Mouse (Mus musculus): Measurements from ENCODE around the gene Slc25a11. TPM values are rescaled to one million over a fixed set of nuclear protein-coding genes. Genes with fewer than 3 reads are reported as not detected.

The Slc25a11 gene
- polyA plus RNA-seq, 1 experiment from 2014 or later = 174 TPM

GRCm38 (mm10) chr11:70654198-70654922 is 7.1 kb upstream of the Slc25a11 start, which contains the start of gene Pfn1:
Gene Pfn1, minus strand, starts transcription at chr11:70654644.
- no peaks in the 10 kb centered on the region for H3K9me3 ChIP-seq (ENCODE audit: control insufficient read depth, low read length)
- no peaks in the 10 kb centered on the region for H3K27me3 ChIP-seq (replicated peaks; ENCODE audit: control insufficient read depth, insufficient read depth, low read length)
- H3K4me2 ChIP-seq (ENCODE audit: low read length) = peak within 1 kb of the TSS; percentile 98
- H3K4me3 ChIP-seq (replicated peaks; ENCODE audit: low read length) = peak within 1 kb of the TSS; percentile 100
- peak within 1 kb of the TSS; percentile 95 for H3K27ac ChIP-seq (ENCODE audit: low read length)
- peaks cover 20% of the 10 kb centered on the region for H3K36me3 ChIP-seq (ENCODE audit: control insufficient read depth, insufficient read depth)
- under 1% methylated on average over 59 of the region's 61 CpGs for WGBS
- H3K4me1 ChIP-seq (replicated peaks; ENCODE audit: control insufficient read depth, insufficient read depth, low read length) = peaks cover 32% of the 10 kb centered on the region
- ATAC-seq = peak; percentile 72
- peak within 1 kb of the TSS; percentile 96 for H3K9ac ChIP-seq (replicated peaks; ENCODE audit: low read depth, low read length)

DNA sequence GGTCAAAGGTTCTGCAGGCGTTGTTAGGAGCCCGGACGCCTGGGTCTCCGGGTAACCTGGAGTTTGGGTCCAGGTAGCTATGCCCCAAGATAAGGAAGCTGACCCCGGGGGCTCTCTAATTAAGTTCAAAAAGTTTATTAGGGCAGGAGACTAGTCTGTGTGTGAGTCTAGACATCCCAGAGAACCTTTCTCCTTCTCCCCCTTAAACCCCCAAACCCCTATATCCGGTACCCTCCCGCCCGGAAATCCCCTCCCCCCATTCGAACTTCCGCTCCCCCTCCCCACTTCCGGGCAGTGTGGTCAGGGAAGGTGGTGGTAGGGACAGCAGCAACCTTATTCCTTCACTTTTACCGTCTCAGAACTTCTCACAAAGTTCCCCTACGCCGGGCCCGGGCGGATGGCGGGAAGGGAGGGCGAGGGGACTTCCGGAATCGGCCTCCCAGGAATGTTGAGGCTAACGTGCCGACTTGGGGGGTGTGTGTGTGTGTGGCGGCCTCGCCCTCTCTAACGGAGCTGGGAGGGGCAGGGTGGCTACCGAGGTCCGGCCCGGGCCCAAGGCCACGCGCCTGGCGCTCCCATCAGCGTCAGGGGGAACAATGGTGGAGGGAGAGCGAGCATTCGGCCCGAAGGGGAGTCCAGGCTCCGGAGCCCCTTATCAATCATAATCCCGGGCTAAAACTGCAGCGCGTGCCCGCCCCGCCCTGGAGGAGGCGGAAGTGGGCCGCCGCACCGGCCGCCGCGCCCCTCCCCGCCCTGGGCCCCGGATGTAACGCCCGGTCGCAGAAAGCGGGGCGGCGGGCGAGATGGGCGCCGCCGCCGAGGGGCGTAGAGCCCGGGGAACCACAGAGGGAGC is 6.3 kb upstream of the Slc25a11 start:
- H3K9me3 ChIP-seq (ENCODE audit: control insufficient read depth, low read length) = no peaks in the 10 kb centered on the region
- H3K9ac ChIP-seq (replicated peaks; ENCODE audit: low read depth, low read length) = peak overlapping the region; percentile 96
- peaks cover 40% of the 10 kb centered on the region for H3K4me1 ChIP-seq (replicated peaks; ENCODE audit: control insufficient read depth, insufficient read depth, low read length)
- H3K4me2 ChIP-seq (ENCODE audit: low read length) = peak overlapping the region; percentile 98
- H3K36me3 ChIP-seq (ENCODE audit: control insufficient read depth, insufficient read depth) = peaks cover 23% of the 10 kb centered on the region
- peak overlapping the region; percentile 100 for H3K4me3 ChIP-seq (replicated peaks; ENCODE audit: low read length)
- peak overlapping the region; percentile 95 for H3K27ac ChIP-seq (ENCODE audit: low read length)
- H3K27me3 ChIP-seq (replicated peaks; ENCODE audit: control insufficient read depth, insufficient read depth, low read length) = no peaks in the 10 kb centered on the region
- ATAC-seq = peak; percentile 66
- WGBS = under 1% methylated on average over 48 of the region's 63 CpGs

DNA sequence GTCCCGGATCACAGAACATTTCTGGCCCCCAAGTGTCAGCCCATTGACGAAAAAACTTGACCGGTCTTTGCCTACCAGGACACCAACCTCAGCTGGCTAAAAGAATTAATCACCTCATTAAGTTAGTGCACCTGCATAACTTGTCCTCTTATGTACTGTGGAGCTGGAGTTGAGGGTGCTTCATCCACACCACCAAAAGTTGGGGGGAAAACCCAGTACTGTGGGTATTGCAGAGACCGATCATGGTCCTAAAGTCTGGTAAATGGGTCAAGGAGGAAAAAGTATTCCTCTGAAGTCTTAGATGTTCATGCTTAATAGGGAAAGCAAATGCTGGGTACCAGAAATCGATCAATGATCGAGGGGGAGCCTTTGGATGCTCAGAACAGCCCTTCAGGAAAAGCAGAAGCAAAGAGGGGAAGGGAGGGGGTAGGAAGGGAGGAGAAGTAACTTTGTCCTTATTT is 5.6 kb upstream of the Slc25a11 start:
- peak overlapping the region; percentile 100 for H3K4me3 ChIP-seq (replicated peaks; ENCODE audit: low read length)
- H3K4me2 ChIP-seq (ENCODE audit: low read length) = peak overlapping the region; percentile 98
- H3K36me3 ChIP-seq (ENCODE audit: control insufficient read depth, insufficient read depth) = peaks cover 23% of the 10 kb centered on the region
- peak overlapping the region; percentile 95; the same call in 1 of the 2 replicates for H3K27ac ChIP-seq (ENCODE audit: low read length)
- ATAC-seq = no peak
- H3K9me3 ChIP-seq (ENCODE audit: control insufficient read depth, low read length) = no peaks in the 10 kb centered on the region
- peaks cover 47% of the 10 kb centered on the region for H3K4me1 ChIP-seq (replicated peaks; ENCODE audit: control insufficient read depth, insufficient read depth, low read length)
- H3K27me3 ChIP-seq (replicated peaks; ENCODE audit: control insufficient read depth, insufficient read depth, low read length) = no peaks in the 10 kb centered on the region
- WGBS = 65% methylated on average over 6 of the region's 6 CpGs
- peak overlapping the region; percentile 96 for H3K9ac ChIP-seq (replicated peaks; ENCODE audit: low read depth, low read length)

DNA sequence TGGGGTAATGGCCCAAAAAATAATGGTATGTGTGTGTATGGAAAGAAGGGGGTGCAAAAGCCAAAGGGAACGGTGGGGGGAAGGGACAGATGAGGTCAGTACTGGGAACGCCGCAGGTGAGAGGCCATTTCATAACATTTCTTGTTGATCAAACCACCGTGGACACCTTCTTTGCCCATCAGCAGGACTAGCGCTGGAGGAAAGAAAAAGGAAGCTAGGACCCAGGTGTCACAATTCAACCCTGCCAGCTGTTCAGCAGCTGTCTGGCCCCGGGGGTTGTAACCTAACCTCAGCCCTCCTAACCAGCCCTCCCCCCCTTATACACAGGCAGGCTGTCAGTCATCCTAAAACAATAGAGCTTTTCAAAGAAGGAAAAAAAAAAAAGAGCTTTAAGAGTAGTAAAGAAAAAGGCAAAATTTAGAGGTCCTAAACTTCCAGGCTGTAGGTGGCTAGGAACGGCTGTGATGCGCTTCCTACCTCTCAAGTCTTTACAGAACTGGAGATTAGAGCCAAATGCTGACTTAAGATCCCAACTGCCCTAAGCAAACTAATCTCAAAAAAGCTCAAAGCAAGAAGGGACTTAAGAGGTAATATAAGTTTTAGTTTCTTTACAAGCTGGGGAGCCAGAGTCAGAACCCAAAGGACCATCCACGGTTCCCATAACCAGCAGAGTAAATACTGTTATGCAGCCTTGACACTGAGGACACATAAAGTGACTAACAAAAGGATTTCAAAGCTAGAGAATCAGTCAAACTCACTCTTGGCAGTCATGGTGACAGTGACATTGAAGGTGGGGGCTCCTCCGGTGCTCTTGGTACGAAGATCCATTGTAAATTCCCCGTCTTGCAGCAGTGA is 5.0 kb upstream of the Slc25a11 start:
- Histone ChIP-seq H3K9me3 (ENCODE audit: control insufficient read depth, low read length) (no peaks in the 10 kb centered on the region), H3K4me2 (ENCODE audit: low read length) (peak overlapping the region; percentile 98), H3K27ac (ENCODE audit: low read length) (no peak overlapping the region), H3K4me1 (replicated peaks; ENCODE audit: control insufficient read depth, insufficient read depth, low read length) (peaks cover 49% of the 10 kb centered on the region), H3K4me3 (replicated peaks; ENCODE audit: low read length) (peak overlapping the region; percentile 100), H3K36me3 (ENCODE audit: control insufficient read depth, insufficient read depth) (peaks cover 23% of the 10 kb centered on the region), H3K27me3 (replicated peaks; ENCODE audit: control insufficient read depth, insufficient read depth, low read length) (no peaks in the 10 kb centered on the region), H3K9ac (replicated peaks; ENCODE audit: low read depth, low read length) (no peak overlapping the region)
- no peak for ATAC-seq
- 63% methylated on average over 12 of the region's 12 CpGs for WGBS

- no peak for ATAC-seq
- peaks cover 23% of the 10 kb centered on the region for H3K36me3 ChIP-seq (ENCODE audit: control insufficient read depth, insufficient read depth)
- WGBS = 82% methylated on average over 2 of the region's 2 CpGs
- peaks cover 49% of the 10 kb centered on the region for H3K4me1 ChIP-seq (replicated peaks; ENCODE audit: control insufficient read depth, insufficient read depth, low read length)
- H3K4me2 ChIP-seq (ENCODE audit: low read length) = no peak overlapping the region
- no peaks in the 10 kb centered on the region for H3K9me3 ChIP-seq (ENCODE audit: control insufficient read depth, low read length)
- no peak overlapping the region for H3K4me3 ChIP-seq (replicated peaks; ENCODE audit: low read length)
- no peak overlapping the region for H3K9ac ChIP-seq (replicated peaks; ENCODE audit: low read depth, low read length)
- no peaks in the 10 kb centered on the region for H3K27me3 ChIP-seq (replicated peaks; ENCODE audit: control insufficient read depth, insufficient read depth, low read length)
- H3K27ac ChIP-seq (ENCODE audit: low read length) = no peak overlapping the region
Measured at GRCm38 (mm10) chr11:70651391-70651790, 4.1 kb upstream of the Slc25a11 start.

DNA sequence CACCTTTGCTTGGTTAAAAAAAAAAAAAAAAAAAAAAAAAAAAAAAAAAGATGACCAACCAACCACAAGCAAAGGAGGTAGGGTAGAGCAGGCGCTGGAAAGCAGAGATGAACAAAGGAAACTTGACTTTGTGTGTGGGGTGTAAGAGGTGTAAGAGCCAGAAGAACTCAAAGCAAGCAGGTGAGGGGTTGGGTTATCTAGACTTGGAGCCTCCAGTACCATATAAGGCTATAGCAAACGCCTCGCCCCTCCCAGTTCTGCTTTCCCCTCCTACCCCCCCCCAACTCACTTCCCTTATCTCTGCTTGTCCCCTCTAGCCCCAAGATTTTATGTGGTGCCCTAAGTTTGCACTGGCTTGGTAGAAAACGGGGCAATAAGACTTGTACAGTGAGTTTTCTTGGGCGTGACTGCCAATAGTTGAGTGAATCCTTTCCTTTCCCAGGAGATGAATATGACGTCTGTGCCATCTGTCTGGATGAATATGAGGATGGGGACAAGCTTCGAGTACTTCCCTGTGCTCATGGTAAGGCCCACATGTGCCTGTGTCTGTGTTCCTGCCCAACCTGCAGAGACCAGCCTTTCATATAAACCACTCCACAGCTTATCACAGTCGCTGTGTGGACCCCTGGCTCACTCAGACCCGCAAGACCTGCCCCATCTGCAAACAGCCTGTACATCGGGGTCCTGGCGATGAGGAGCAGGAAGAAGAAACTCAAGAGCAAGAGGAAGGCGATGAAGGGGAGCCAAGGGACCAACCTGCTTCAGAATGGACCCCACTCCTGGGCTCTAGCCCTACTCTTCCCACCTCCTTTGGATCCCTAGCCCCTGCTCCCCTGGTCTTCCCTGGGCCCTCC is 3.3 kb upstream of the Slc25a11 start:
- H3K4me1 ChIP-seq (replicated peaks; ENCODE audit: control insufficient read depth, insufficient read depth, low read length) = peaks cover 50% of the 10 kb centered on the region
- no peak overlapping the region for H3K27ac ChIP-seq (ENCODE audit: low read length)
- H3K27me3 ChIP-seq (replicated peaks; ENCODE audit: control insufficient read depth, insufficient read depth, low read length) = no peaks in the 10 kb centered on the region
- WGBS = 82% methylated on average over 12 of the region's 12 CpGs
- ATAC-seq = no peak
- H3K9ac ChIP-seq (replicated peaks; ENCODE audit: low read depth, low read length) = no peak overlapping the region
- H3K9me3 ChIP-seq (ENCODE audit: control insufficient read depth, low read length) = no peaks in the 10 kb centered on the region
- no peak overlapping the region for H3K4me3 ChIP-seq (replicated peaks; ENCODE audit: low read length)
- no peak overlapping the region for H3K4me2 ChIP-seq (ENCODE audit: low read length)
- H3K36me3 ChIP-seq (ENCODE audit: control insufficient read depth, insufficient read depth) = peaks cover 23% of the 10 kb centered on the region

DNA sequence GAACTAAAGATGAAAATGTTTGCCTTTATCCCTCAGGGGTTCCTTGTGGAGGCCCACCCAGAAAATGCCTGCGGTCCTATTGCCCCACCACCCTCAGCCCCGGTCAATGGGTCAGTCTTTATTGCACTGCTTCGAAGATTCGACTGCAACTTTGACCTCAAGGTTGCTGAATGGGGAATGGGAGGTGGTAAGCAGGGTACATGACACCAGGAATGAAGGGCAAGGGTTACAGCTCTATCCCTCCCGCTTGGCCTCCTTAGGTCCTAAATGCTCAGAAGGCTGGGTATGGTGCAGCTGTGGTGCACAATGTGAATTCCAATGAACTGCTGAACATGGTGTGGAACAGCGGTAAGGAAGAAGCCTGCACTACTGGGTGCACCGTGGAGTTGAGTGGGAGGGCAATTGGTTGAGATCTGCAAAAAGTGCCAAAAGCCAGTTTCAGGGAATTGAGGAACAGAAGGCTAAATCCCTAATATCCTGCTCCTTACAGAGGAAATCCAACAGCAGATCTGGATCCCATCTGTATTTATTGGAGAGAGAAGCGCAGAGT is 2.0 kb upstream of the Slc25a11 start:
- Histone ChIP-seq H3K36me3 (ENCODE audit: control insufficient read depth, insufficient read depth) (peaks cover 29% of the 10 kb centered on the region), H3K9ac (replicated peaks; ENCODE audit: low read depth, low read length) (no peak overlapping the region), H3K4me3 (replicated peaks; ENCODE audit: low read length) (no peak overlapping the region), H3K27ac (ENCODE audit: low read length) (no peak overlapping the region), H3K4me2 (ENCODE audit: low read length) (no peak overlapping the region), H3K27me3 (replicated peaks; ENCODE audit: control insufficient read depth, insufficient read depth, low read length) (no peaks in the 10 kb centered on the region), H3K9me3 (ENCODE audit: control insufficient read depth, low read length) (no peaks in the 10 kb centered on the region), H3K4me1 (replicated peaks; ENCODE audit: control insufficient read depth, insufficient read depth, low read length) (peaks cover 48% of the 10 kb centered on the region)
- ATAC-seq = no peak
- 91% methylated on average over 8 of the region's 8 CpGs for WGBS

DNA sequence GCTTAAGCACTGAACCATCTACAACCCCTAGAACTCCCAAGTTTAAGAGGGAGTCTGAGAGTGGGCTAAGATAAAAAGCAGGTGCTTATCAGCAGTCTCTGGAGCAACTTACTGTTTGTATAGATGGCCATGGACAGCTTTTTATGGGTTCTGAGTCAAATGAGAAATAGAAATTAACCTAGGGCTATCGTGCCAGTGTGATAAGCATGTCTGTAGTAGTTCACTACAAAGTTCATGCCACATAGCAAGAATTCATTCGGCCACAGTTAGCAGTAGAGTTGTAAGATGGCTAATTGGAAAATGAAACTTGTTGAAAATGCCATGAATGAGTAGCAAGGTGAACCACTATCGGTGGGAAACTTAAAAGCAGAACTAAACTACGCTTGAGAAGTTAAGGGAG is 1.2 kb upstream of the Slc25a11 start:
- 92% methylated on average over 4 of the region's 4 CpGs for WGBS
- Histone ChIP-seq H3K4me1 (replicated peaks; ENCODE audit: control insufficient read depth, insufficient read depth, low read length) (peaks cover 48% of the 10 kb centered on the region), H3K9me3 (ENCODE audit: control insufficient read depth, low read length) (no peaks in the 10 kb centered on the region), H3K27me3 (replicated peaks; ENCODE audit: control insufficient read depth, insufficient read depth, low read length) (no peaks in the 10 kb centered on the region), H3K4me3 (replicated peaks; ENCODE audit: low read length) (peak overlapping the region; percentile 56), H3K36me3 (ENCODE audit: control insufficient read depth, insufficient read depth) (peaks cover 30% of the 10 kb centered on the region), H3K9ac (replicated peaks; ENCODE audit: low read depth, low read length) (no peak overlapping the region), H3K4me2 (ENCODE audit: low read length) (peak overlapping the region; percentile 94), H3K27ac (ENCODE audit: low read length) (no peak overlapping the region)
- no peak for ATAC-seq

All from forebrain, embryonic 16.5 days (tissue).